Mouse (Mus musculus) urinary bladder, postnatal 10 days (tissue): Measurements from ENCODE around the gene Cdyl.

Experiments
- DNase-seq: peaks from one replicate; pipeline ENCODE4 v3.0.0; 2022; ENCODE audit warnings: low spot score

Cdyl gene

GRCm38 (mm10) chr13:35659406-35659985 lies at the start of gene Cdyl:
TSS of gene Cdyl (plus strand) at chr13:35659833.
- DNase-seq: no peak

GRCm38 (mm10) chr13:35610718-35611117 lies 48.9 kb upstream of the Cdyl start:
- DNase-seq: no peak

- no peak for DNase-seq
These were observed 47.1 kb upstream of the Cdyl start for GRCm38 (mm10) chr13:35612506-35612905.

- no peak for DNase-seq
These were observed 44.7 kb upstream of the Cdyl start for GRCm38 (mm10) chr13:35614832-35615479.

- DNase-seq: no peak
These were observed 43.0 kb upstream of the Cdyl start for GRCm38 (mm10) chr13:35616524-35617099.

- no peak for DNase-seq
These were observed 40.3 kb upstream of the Cdyl start for GRCm38 (mm10) chr13:35619356-35619755.

GRCm38 (mm10) chr13:35620756-35621155 lies 38.9 kb upstream of the Cdyl start:
- no peak for DNase-seq

GRCm38 (mm10) chr13:35624831-35625230 lies 34.8 kb upstream of the Cdyl start:
- DNase-seq: no peak

- DNase-seq: no peak
These were observed 34.1 kb upstream of the Cdyl start for GRCm38 (mm10) chr13:35625556-35625955.

GRCm38 (mm10) chr13:35627319-35627718 lies 32.3 kb upstream of the Cdyl start:
- DNase-seq: no peak

GRCm38 (mm10) chr13:35647132-35647823 lies 12.4 kb upstream of the Cdyl start:
- no peak for DNase-seq

- DNase-seq: no peak
These were observed 9.3 kb upstream of the Cdyl start for GRCm38 (mm10) chr13:35650284-35650872.

- no peak for DNase-seq
These were observed 6.8 kb upstream of the Cdyl start for GRCm38 (mm10) chr13:35652851-35653250.

- no peak for DNase-seq
These were observed 2.8 kb upstream of the Cdyl start for GRCm38 (mm10) chr13:35656853-35657252.

GRCm38 (mm10) chr13:35665456-35665855 lies 5.8 kb downstream of the Cdyl start:
- DNase-seq: no peak

- no peak for DNase-seq
These were observed 10.4 kb downstream of the Cdyl start for GRCm38 (mm10) chr13:35669910-35670469.

GRCm38 (mm10) chr13:35670875-35671274 lies 11.2 kb downstream of the Cdyl start:
- no peak for DNase-seq

- DNase-seq: no peak
These were observed 17.3 kb downstream of the Cdyl start for GRCm38 (mm10) chr13:35676921-35677320.

GRCm38 (mm10) chr13:35677433-35678051 lies 17.9 kb downstream of the Cdyl start:
- no peak for DNase-seq

GRCm38 (mm10) chr13:35678691-35679090 lies 19.1 kb downstream of the Cdyl start:
- DNase-seq: no peak

- DNase-seq: no peak
These were observed 21.7 kb downstream of the Cdyl start for GRCm38 (mm10) chr13:35681361-35681760.

- DNase-seq: no peak
These were observed 26.6 kb downstream of the Cdyl start for GRCm38 (mm10) chr13:35686273-35686672.
